Mouse (Mus musculus) frontal cortex, postnatal 25 days (tissue): ENCODE measurements around the gene Olfr1293-ps.

ENCODE experiments used
- DNase-seq, 2 experiments: peaks; one replicate each; pipeline ENCODE4 v3.0.0; 2022; ENCODE audit warnings: low spot score in 2 of 2

Gene Olfr1293-ps

DNA sequence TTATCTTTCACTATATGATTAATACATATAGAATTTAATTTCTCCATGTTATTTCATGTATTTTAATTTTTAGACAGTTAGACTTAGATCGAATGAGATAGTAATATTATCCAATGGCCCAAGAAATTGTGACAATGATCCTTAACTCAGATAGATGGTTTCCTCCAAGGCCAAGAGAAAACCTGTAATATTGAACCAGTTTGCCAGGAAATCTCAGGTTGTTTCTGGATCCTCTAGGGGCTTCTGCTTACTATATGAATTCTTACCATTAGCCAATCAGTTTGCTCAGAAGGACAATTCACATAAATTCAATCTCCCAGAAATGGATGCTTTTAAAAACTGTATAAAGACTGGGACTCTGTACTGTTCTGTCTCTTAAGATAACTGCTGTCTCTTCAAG lies at the start of gene Olfr1293-ps:
Olfr1293-ps (plus strand) TSS at position 301 of the 400 bp plus-strand sequence.
- no peak for DNase-seq

DNA sequence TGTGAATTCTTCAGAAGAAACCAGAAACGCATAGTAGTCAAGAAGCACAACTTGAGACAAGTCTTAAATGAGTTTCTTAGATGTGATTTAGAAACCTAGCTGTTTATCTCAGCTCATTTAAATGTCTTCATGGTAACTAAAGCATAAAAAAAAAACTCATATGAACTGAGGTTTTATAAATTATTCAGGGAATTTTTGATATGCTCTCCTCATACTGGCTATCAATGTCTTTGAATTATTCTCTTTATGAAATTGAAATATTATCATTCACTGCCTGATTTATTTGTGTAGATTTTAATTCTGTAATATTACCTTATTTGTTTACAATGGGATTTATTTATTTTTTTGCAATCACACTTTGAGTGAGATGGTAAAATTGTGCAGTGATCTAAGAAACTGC lies 44.5 kb upstream of the Olfr1293-ps start, which contains the start of gene Olfr1289:
Olfr1289 (plus strand) TSS at position 301 of the 400 bp plus-strand sequence.
- no peak for DNase-seq

DNA sequence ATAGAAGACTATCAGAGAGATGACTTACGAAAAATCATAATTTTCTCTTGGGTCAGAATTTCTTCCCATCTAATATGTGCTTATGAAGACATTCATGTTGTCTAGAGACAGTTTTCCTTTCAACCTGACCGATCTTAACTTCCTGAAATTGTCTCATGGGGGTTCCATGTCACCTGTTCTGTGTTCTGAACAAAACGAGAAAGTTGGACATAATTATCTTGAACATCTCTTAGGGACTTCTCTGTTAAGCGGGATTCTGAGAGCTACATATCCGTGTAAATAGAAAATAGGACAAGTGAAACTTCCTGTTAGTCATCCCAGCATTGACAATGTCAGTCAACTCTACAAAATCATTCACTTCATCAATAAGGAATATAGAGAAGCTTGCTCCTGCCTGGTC lies 31.3 kb upstream of the Olfr1293-ps start, which contains the start of gene Olfr1290:
Olfr1290 (minus strand) TSS at position 101 of the 400 bp plus-strand sequence.
- no peak for DNase-seq

DNA sequence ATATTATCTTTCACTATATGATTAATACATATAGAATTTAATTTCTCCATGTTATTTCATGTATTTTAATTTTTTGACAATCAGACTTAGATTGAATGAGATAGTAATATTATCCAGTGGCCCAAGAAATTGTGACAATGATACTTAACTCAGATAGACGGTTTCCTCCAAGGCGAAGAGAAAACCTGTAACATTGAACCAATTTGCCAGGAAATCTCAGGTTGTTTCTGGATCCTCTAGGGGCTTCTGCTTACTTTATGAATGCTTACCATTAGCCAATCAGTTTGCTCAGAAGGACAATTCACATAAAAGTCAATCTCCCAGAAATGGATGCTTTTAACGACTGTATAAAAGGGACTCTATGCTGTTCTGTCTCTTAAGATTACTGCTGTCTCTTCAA lies 28.1 kb upstream of the Olfr1293-ps start, which contains the start of gene Olfr1291-ps1:
Olfr1291-ps1 (plus strand) TSS at position 301 of the 400 bp plus-strand sequence.
- no peak for DNase-seq

- no peak for DNase-seq
Observed at GRCm38 (mm10) chr2:111517451-111517850, 7.6 kb upstream of the Olfr1293-ps start.

DNA sequence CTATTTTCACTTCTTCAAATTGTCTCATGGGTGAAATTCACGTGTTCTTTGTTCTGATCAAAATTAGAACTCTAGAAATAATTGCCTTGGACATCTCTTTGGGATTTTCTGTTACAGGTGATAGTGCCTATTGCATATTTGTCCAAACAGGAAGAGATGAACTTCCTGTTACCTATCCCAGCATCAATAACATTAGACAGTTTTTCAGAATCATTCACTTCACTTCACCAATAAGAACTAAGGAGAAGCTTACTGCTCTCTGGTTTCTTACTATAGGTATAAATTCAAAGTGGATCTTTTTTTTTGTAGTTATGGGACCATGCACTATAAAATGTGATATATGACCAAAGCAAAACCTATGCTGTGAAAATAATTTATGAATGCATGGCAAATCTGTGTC lies 15.2 kb downstream of the Olfr1293-ps start, which contains the start of gene Olfr1294:
Olfr1294 (minus strand) TSS at position 101 of the 400 bp plus-strand sequence.
- no peak for DNase-seq

- no peak for DNase-seq
Observed at GRCm38 (mm10) chr2:111569581-111569980, 44.6 kb downstream of the Olfr1293-ps start, which contains the start of gene Olfr1295. Gene Olfr1295, minus strand, starts transcription at chr2:111569681.
